Mouse (Mus musculus): ENCODE results near the gene Rab42.

The Rab42 gene

DNA sequence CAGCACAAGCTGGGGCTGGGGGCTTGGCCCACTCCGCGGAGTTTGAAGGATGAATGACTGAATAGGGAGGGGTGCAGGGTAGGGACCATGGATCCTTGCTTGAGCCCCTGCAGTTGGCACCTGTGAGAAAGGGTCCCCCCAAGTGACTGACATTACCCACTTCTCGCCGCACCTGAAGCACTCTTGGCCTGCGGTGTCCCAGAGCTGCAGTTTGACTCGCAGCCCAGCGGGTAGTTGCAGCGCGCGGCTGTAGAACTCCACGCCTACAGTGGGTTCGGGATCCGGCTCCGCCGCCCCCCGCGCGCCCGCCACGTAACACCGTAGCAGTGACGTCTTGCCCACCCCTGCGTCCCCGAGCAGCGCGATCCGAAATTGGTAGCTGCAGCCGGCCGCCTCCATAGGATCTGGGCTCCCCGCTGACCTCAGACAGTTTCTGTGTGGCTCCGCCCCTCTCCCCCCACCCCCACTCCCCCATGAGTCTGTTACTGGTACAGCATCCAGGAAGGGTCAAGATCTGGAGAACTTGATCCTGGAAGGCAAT, at the start of gene Rab42:
TSS of gene Rab42 (minus strand) at position 447 of the 541 bp plus-strand sequence.
- DNase-seq (ENCODE audit: low read depth, low spot score): peak; percentile 36

DNA sequence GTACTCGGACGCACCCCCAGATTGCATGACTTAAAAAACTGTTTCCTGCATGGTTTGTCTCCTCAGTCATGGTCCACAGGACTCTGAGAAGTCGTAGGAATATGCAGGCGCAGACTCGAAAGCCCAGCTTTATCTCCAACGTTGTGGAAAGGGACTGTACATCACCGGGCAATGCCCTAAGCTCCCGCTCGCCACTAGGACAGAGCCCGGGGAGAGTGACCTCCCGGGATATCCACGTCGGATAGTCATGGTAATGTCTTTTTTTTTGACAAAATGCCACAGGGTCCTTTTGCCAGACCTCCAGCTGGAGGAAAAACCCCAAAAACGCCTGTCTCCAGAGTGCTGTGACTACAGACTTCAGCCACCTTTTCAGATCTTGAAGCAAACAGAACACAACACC, 49.6 kb upstream of the Rab42 start:
- no peak for DNase-seq (ENCODE audit: low read depth, low spot score)

DNA sequence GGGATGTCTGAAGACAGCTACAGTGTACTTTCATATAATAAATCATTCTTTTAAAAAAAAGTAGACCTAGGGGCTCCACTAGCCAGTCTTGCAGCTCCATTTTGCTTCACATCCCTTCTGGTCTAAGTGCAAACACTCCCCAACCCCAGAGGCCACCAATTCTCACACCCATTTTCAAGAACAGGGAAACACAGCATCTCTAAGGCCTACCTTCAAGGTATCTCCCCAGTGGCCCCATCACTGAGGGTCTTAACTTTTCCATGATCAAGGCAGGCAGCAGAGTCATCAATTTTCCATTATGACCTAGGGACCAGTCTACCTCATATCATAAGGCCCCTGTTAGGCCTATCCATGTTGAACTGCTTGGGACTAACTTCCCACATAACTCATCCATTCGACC, 48.2 kb upstream of the Rab42 start:
- DNase-seq (ENCODE audit: low read depth, low spot score): no peak

DNA sequence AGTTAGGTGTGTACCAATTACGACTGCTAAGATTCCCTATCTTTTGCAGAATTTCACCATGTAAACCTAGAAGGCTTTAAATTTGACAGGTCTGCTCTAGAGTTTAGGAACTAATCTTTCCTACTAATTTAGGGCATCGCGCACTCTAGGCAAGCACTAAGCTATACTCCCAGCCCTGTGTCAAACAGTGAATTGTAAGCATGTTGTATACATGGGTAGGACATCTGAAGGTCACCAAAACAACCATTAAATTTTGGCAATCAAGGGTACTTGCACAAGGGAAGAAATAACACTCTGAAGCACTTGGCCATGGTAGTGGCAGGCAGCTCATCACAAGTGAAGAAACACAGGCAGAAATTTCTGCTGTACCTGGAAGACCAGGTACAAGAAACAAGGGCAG, 47.7 kb upstream of the Rab42 start:
- no peak for DNase-seq (ENCODE audit: low read depth, low spot score)

DNA sequence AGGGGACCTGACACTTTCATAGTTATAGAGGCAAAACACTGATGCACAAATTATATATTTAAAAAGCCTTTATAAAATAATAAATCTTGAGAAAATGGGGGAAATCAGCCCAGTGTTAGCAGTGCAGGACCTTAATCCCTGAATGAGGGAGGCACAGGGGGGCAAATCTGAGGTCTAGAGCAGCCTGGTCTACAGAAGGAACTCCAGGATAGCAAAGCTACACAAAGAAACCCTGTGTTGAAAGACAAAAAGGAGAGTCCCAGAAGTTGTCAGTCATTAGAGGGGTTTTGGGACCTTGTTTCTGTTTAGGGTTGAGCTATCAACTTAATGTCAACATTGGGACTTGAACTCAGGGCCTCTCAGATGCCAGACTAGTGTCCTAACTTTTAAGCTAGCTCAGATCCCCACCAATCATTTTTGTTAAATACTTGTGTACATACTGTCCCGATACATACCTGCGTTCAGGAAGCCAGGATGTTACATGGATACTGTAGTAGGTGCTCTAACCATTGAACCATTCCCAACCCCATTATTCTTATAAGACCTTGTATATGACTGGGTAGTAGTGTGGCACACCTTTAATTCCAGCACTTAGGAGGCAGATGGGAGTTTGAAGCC, 47.0 kb upstream of the Rab42 start:
- DNase-seq (ENCODE audit: low read depth, low spot score): no peak

DNA sequence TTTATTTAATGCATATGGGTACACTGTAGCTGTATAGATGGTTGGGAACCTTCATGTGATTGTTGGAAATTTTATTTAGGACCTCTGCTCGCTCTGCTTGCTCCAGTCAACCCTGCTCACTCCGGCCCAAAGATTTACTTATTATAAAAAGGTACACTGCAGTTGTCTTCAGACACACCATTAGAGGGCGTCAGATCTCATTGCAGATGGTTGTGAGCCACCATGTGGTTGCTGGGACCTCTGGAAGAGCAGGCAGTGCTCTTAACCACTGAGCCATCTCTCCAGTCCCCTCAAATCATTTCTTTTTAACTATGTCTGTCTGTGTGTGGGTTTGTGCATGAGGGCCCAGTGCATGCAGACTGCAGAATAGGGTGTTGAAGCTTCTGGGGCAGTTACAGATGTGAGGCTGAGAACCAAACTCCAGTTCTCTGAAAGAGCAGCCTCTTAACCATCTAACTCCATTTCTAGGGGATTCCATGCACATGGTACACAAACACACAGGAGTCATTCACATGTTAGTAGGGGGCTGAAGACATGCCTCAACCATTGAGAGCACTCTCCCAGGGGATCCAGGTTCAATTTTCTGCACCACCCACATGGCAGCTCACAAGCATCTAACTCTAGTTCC, 46.4 kb upstream of the Rab42 start:
- DNase-seq (ENCODE audit: low read depth, low spot score): no peak

DNA sequence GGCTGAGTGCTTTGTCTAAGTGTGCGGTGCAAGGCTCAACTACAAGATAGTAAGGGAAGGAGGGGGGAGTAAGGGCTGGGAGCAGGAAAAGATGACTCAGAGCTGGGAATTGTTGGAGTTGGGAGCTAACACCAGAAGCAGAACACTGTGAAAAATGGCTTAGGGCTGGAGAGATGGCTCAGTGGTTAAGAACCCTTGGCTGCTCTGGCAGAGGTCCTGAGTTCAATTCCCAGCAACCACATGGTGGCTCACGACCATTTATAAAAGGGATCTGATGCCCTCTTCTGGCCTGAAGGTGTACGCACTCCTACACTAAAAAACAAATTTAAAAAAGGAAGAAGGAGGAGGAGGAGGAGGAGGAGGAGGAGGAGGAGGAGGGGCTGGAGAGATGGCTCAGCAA, 43.5 kb upstream of the Rab42 start:
- DNase-seq (ENCODE audit: low read depth, low spot score): no peak

DNA sequence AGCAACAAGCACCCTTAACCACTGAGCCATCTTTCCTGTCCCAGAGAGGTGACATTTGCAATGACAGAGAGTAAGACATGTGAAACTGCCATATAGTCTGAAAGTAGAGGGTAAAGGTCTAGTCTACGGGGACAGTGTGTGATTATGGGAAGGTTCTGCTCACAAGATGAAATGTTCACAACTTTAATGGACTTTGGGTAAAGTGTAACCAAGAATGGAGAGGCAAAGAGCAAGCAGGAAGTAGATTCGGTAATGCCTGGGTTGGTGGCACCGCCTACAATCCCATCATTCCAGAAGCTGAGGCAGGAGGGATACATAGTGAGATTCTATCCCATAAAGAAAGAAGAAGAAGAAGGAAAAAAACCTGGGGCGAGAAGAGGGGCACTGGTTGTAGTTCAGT, 43.1 kb upstream of the Rab42 start:
- no peak for DNase-seq (ENCODE audit: low read depth, low spot score)

DNA sequence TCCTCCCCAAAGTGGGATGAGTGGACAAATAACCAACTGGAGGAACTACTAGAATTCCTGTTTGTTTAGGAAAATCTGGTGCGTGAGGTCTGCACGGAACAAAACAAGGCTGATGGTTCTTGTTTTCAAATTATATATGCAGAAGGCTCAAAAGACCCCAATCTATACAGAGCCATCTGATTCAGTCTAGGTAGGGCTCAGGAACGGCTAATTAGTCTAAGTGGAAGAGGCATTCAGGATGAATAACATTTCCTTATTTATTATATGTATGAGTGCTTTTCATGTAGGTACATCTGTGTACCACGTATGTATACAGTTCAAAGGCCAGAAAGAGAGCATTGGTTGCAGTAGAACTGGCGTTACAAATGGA, 42.6 kb upstream of the Rab42 start:
- no peak for DNase-seq (ENCODE audit: low read depth, low spot score)

DNA sequence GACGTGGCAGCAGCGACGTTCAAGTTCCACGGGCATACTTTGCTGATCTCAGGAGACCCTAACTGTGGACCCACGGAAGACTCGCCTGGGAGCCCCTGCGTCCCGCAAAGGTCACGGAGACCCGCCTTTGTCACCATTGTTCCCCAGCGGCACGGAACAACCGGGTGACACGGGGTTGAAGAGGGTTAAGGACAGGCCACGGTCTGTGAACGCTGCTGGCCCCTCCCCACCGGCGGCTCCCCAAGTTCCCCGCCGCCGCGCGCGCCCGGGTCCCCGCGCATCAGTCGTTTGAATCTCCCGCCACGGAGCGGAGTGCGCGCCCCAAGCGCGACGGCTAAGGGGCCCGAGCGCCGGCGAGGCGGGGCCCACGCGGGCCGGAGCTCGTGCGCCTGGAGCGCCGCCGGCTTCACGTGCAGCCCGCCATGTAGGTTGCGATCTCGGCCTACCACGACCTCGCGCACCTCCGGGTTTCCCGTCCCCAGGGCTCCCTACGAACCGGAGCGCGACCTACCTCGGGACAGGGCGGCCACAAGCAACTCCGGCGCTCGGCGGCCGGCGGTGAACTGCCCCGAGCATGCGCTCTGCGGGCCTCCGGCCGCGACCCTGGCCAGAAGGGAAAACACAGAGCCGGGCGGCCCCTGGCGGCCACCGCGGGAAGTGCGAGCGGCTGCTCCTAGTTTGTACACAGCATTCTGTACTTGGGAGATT, 42.1 kb upstream of the Rab42 start:
- DNase-seq (ENCODE audit: low read depth, low spot score): no peak

DNA sequence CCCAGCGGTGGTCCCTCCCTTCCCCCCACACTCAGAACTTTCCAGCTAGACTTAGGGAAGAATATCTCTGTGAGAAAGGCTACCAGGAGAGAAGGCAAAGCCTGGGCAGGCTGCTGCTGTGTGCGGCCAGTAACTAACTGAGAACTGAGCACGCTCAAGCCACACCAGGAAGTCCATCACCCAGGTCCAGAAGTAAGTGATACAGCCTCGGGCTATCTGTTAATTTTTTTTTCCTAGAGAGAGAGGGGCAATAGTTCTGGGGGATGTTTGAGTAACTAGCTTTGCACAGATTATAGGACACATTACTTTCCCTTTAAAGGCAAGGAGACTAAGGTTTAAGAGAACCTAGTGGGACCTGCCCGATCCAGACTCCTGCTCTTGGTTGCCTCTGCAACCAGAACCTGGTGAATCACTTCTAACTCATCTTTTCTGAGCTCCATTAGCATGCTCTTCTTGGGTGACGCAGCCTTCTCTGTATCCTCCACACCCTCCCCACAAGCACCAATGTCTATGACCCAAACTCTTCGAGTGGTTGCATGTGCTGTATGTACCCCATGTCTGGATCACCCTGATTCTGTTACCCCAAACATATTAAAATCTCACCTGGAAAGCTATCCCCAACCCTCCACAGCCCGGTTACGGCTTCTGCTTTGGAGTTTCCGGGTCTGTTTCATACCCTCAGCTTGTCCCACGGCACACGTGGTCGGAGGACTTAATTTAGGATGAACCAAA, 41.4 kb upstream of the Rab42 start:
- DNase-seq (ENCODE audit: low read depth, low spot score): no peak

DNA sequence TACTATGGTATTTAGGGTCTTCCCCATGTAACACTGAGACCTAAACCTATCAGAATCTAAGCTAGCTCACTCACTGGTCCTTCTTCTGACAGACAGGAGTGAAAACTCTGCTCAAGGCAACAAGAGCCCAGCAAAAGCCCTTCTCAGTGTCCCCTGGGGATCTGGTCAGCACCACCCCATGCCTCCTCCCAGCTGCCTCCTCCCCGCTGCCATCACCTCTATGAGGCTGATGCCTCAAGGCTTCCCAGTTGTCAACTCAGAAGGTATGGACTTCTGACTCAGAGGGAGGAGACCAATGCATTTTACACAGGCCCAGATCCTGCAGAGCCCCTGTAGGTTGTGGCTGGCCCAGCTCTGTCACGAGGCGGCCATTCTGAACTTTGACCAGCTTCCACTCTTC, 38.3 kb upstream of the Rab42 start:
- no peak for DNase-seq (ENCODE audit: low read depth, low spot score)

DNA sequence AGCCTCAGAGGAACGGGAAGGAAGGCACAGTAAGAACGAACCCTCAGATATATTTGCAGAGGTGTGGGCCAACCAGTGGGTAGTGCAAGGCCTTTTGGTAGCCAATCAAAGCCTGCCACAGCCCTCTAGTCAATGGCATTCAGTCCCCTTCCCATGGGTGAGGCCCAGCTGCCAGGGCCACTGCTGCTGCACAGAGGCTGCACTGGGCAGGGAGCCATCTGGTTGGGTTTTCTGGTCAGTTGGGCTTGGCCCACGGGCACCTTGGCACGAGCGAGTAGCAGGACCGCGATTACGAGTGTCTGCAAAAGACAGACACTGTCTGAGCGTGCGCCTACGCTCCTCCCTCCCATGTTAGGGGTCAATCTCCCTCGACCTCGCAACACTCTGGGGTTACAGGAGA, 35.8 kb upstream of the Rab42 start:
- no peak for DNase-seq (ENCODE audit: low read depth, low spot score)

DNA sequence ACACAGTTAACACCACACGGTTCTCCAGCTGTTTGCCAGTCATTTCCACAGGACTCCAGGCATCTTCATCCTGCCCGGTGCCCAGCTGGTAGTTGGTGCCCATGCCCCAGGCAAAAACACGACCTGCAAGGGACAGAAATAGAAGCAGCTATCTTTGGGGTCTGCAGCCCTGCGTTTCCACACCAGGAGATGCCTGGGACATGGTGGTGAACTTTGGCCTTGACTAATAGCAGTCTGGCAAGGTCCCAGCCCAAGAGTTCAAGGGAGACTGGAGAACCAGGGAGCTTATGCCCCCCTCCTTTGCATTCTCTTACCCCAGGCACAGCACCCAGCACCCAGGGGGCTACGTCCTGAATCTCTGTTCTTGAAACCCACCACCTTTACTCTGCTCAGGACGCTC, 29.7 kb upstream of the Rab42 start:
- no peak for DNase-seq (ENCODE audit: low read depth, low spot score)

DNA sequence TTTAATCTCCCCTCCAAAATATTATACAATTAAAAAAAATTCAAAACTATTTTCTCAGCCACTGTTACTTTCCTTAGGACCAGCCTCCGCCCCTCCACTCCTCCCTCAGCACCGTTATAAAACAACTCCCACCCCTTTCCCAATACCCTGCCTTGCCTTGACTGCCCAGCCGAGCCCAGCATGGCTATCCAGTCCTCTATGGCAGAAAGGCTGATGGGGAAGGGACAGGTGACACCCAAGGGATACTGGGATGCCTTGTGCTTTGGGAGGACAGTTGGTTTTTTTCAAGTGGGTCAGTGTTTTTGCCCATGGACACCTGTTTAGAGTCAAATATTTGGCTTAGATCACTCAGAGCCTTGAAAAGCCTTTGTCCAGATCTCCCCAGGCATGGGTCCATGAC, 28.8 kb upstream of the Rab42 start:
- no peak for DNase-seq (ENCODE audit: low read depth, low spot score)

DNA sequence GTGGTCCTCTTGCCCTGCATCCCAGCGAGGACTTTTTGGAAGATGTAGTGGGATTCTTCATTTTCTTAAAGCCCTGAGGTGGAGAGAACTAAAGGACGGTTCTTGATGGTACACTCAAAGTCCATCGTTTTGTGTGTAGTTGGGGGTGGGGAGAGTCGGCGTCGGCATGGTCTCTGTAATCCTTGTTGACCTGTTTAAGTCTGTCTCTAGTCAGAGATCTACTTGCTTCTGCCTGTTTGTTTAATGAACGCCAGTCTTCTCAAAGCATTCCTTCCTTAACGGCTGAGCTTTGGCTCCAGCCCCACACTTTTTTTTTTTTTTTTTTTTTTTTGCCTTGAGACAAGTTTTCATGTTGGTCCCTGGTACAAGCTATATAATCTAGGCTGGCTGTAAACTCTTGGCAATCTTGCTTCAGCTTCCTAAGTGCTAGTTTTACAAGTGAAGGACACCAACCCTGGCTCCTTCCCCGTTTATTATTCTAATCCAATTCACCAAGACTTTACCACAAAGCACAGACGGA, 26.7 kb upstream of the Rab42 start:
- no peak for DNase-seq (ENCODE audit: low read depth, low spot score)

DNA sequence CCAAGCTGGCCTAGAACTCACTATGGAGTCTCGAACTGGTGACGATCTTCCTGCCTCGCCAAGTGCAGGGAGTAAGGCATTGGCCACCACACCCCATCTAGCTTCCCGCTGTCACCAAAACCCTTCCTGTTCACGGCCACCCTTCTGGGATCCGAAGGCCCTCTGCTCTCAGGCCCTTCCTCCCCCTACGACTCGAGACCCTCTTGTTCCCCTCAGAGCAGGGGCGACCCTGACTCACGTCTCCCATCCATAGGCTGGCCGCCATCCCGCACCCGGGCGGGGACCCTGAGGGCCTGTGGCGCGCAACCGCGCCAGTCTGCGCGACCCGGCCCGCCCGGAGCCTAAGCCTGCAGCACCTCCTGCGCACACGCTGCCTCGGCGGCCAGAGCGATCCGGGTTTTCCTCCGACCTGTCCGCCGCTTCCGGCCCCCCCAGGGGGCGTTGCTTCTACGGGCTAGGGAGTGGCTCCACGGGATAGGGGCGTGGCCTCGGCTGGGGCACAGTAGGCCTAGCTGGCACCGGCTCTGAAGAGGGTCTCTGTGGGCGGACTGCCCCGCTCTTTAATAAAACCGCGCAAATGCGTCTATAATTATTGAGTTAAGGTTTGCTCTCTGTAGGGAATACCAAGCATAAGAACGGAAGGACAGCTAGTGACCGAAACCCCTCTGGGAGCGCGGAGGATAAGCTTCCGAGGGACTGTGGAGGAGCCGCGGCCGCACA, 26.1 kb upstream of the Rab42 start, which contains the start of gene Trnau1ap:
TSS of gene Trnau1ap (minus strand) at position 424 of the 720 bp plus-strand sequence.
- peak; percentile 83 for DNase-seq (ENCODE audit: low read depth, low spot score)

DNA sequence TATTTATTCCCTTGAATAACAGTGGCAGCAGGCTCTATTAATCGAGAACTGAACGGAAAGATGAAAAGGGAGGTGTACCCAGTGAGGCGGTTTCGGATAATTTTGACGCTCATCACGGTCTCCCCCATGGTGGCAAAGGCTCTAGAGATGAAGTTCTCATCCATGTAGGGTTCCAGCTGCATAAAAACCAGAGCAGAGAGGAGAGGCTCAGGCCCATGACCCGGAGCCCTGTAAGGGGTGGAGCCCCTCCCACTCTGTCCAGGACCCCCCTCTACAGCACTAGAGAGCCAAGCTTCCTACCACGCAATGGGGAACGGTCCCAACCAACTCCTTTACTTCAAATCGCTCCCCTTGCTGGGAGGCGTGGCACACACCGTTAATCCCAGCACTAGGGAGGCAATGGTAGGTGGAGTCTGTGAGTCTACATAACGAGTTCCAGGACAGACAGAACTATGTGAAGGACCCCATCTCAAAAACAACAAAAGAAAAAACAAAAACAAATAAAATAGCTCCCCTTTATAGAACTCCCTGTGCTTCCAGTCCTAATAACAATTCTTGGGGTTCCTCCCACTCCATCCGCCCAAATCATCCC, 25.3 kb upstream of the Rab42 start:
- DNase-seq (ENCODE audit: low read depth, low spot score): no peak

DNA sequence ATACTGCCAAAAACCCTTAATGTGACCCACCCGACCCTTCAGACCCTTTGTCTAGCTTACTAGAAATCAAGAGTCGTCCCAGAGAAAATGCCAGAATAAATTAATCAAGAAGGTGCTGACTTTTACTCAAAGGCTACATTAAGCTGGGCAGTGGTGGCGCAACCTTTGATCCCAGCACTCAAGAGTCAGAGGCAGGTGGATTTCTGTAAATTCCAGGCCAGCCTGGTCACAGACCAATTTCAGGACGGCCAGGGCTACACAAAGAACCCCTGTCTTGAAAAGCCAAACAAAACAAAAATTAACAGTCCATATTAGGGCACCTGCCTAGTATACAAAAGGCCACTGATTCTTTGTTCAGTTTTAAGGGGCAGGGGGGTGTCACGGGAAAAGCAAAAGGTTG, 23.3 kb upstream of the Rab42 start:
- DNase-seq (ENCODE audit: low read depth, low spot score): no peak

DNA sequence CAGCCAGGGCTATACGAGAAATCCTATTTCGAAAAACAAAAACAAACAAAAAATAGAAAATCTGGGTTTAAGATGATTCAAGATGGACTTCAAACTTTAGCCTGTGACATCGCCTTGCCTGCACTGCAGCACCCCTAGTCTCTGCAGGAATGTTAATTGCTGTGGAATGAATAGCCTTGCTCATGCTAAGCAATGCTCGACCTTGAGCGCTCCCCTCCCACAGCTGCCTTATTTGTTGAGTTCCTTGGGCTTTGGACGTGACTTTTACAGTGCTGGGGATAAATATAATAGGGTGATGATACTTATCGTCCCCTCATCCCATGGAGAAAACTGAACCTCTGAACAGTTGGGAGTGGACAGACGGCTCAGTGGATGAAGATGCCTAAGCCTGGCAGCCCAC, 12.5 kb upstream of the Rab42 start:
- no peak for DNase-seq (ENCODE audit: low read depth, low spot score)

DNA sequence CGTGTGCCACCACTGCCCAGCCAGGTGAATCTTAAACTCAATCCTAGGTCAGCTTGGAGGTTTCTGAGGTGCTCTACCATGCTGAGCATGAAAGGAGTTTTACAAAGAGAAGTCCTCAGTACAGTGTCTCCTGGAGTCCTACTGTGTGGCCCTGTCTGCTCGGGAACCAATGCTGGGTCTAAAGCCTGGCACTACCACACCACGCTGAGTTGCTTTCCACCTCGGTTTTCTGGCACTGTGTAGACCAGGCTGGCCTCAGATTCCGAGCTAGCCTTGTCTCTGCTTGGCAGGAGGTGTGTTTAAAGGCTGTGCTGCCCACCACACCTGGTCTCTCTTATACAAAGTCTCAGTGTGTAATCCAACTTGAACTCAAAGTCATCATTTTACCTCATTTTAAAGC, 9.4 kb upstream of the Rab42 start:
- DNase-seq (ENCODE audit: low read depth, low spot score): no peak

Measured in telencephalon, adult 2 months (tissue).